Mouse (Mus musculus) forebrain, embryonic 12.5 days (tissue): ENCODE data around the gene Emb. TPM values are rescaled to one million over a fixed set of nuclear protein-coding genes. Genes with fewer than 3 reads are reported as not detected.
A peak's percentile ranks its signal among the peaks of the same experiment; 100 is the strongest.

ENCODE experiments used
- ATAC-seq: fragments of 200-750 bp; cut with Nextera tagmentation; 2 replicates; pipeline ENCODE4 v1.8.0; 2017; ENCODE audit warnings: moderate TSS enrichment; ENCODE audit not compliant: low FRiP score
- H3K27ac ChIP-seq: fragments of 300-500 bp; sonication (generic); 2 replicates; pipeline ENCODE4 v1.5.1; 2016; ENCODE audit warnings: mild to moderate bottlenecking
- H3K27me3 ChIP-seq: fragments of 300-500 bp; sonication (generic); 2 replicates; pipeline ENCODE4 v1.6.1; 2016; ENCODE audit warnings: mild to moderate bottlenecking
- H3K36me3 ChIP-seq: fragments of 300-500 bp; sonication (generic); replicated peaks from 2 replicates; pipeline ENCODE4 v1.6.1; 2016; ENCODE audit warnings: mild to moderate bottlenecking
- H3K4me1 ChIP-seq: fragments of 300-500 bp; sonication (generic); 2 replicates; pipeline ENCODE4 v1.6.1; 2016
- H3K4me2 ChIP-seq: fragments of 300-500 bp; sonication (generic); 2 replicates; pipeline ENCODE4 v1.6.1; 2016; ENCODE audit warnings: mild to moderate bottlenecking, moderate library complexity
- H3K4me3 ChIP-seq: fragments of 300-500 bp; sonication (generic); replicated peaks from 2 replicates; pipeline ENCODE4 v1.5.1; 2016; ENCODE audit warnings: mild to moderate bottlenecking
- H3K9ac ChIP-seq: fragments of 300-500 bp; sonication (generic); 2 replicates; pipeline ENCODE4 v1.6.1; 2016; ENCODE audit warnings: mild to moderate bottlenecking
- H3K9me3 ChIP-seq: fragments of 300-500 bp; sonication (generic); 2 replicates; pipeline ENCODE4 v1.6.1; 2016
- WGBS: fragments of 180-500 bp; shearing (Covaris S2); methylation state at CpG from one replicate; pipeline ENCODE4 v1.1.7; 2016; 5-methylcytosine and 5-hydroxymethylcytosine counted together
- polyA plus RNA-seq: library from polyadenylated mRNA; unstranded; fragments of >200 nt; fragmentation: Nextera tagmentation; extraction: Ambion mirVana; gene quantifications from 2 replicates; pipeline ENCODE4 v1.2.1, GENCODE M21; 2016

The Emb gene
- polyA plus RNA-seq, 1 experiment from 2014 or later = 22.5 TPM

DNA sequence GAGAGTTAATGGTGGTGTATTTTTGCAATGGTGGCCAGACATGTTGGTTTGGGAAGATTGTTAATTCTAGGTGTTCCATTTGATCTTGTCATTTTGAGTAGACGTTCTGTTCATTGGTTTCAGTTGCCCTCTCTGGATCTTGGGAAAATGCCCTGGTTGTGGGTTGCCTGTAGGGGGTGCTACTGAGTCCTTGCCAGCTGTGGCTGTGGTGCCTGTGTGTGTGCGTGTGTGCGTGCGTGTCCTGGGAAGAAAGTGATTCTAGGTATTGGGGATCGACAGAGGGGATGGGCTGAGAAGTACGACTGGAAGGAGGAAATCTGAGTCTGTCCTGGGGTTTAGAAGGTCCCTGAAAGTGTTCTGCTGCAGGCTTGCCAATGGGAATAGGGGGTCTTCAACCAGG lies 79.1 kb downstream of the Emb start:
- Histone ChIP-seq H3K4me2 (no peak overlapping the region), H3K4me1 (peaks cover 2% of the 10 kb centered on the region; the same call in 1 of the 2 replicates), H3K36me3 (no peaks in the 10 kb centered on the region), H3K9ac (no peak overlapping the region), H3K27ac (no peak overlapping the region), H3K27me3 (no peaks in the 10 kb centered on the region), H3K9me3 (no peaks in the 10 kb centered on the region), H3K4me3 (no peak overlapping the region)
- 87% methylated on average over 6 of the region's 6 CpGs for WGBS
- no peak for ATAC-seq

DNA sequence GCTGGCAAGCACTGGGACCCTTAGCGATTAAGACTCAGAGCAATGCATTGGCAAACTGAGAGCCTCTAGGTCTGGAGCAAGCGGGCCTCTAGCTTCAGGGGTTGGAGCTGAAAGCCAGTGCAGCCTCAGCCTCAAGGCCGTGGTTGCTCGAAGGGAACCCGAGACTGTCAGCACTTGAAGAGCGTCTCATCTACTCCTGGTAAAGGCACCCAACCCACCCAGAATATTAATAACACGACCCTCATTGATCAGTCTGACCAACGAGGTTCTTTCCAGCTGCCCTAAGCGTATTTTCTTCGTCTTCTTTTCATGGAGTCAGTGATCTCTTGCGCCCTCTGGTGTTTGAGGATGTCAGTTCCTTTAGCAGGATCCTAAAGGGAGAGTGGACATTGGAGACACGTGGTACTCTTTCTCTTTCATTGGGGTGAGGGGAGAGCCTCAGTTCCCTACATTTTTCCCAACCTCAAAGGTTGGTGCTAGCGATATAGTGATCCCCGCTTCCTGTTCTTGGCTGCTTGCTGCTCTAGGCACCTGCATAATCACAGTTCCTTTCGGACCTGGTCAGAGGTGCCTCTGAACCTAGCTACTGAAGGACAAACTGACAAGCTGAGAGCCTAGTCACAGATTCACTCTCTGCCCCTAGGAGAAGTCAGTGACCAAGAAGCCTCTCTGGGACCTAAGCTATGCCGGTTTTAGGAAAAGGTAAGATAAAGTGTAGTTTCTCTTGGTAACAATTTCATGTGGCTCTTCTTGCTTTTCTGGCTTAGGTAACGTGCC lies 81.3 kb downstream of the Emb start:
- Histone ChIP-seq H3K27me3 (no peaks in the 10 kb centered on the region), H3K9me3 (no peaks in the 10 kb centered on the region), H3K36me3 (no peaks in the 10 kb centered on the region), H3K9ac (no peak overlapping the region), H3K4me2 (peak overlapping the region; percentile 32; the same call in 1 of the 2 replicates), H3K4me1 (peaks cover 2% of the 10 kb centered on the region; the same call in 1 of the 2 replicates), H3K4me3 (no peak overlapping the region), H3K27ac (no peak overlapping the region)
- peak; percentile 87 for ATAC-seq
- WGBS = 35% methylated on average over 17 of the region's 17 CpGs

DNA sequence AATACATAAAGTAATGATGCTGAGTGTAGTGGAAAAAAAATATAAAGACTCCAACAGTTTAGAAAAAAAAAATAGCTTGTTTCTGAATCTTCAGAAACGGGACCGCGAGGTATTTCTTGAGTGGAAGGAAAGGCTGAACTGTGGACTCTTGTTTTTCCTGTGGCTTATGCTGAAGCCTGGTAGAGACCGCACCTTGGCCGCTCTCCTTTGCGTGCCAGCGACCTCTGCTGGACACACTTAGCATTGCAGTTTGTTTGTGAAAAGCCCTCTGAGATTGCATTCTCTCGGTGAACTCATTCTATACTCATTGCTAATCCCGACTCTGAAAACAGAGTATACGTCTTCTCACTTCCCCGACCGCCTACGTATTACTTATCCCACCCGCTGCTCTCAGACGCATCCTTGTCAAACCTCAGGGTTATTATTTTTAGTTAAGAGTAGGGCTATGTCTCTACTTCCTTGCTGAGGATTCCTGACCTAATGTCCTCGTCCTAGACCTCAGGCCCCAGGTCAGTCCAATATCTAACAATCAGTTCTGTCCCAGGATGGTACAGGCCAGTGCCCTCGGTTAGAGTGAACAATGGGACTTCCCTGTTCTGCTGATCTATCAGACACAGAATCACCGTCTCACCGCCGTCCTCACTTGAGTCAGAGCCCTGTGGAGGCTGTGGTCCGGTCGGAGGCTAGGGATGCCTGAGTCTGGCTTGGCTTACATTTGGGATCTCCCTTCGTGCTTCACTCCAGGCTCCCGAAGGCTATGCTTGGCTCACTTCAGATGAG lies 103.3 kb downstream of the Emb start:
- Histone ChIP-seq H3K36me3 (no peaks in the 10 kb centered on the region), H3K4me1 (peaks cover 3% of the 10 kb centered on the region; the same call in 1 of the 2 replicates), H3K9me3 (no peaks in the 10 kb centered on the region), H3K27ac (no peak overlapping the region), H3K4me3 (no peak overlapping the region), H3K4me2 (peak overlapping the region; percentile 34), H3K27me3 (no peaks in the 10 kb centered on the region), H3K9ac (no peak overlapping the region)
- 29% methylated on average over 24 of the region's 24 CpGs for WGBS
- peak; percentile 85 for ATAC-seq

Other genes with a start within 250 kb of the Emb start
- gene Parp8, start 183.0 kb upstream of the Emb start, polyA plus RNA-seq = 14.7 and 17.7 TPM in 2 replicates
- 1.4 and 1.5 TPM in 2 replicates for gene Gm17509, start 12.5 kb downstream of the Emb start, polyA plus RNA-seq